Mouse (Mus musculus) splenic B cell, adult 2 months (primary cell): ENCODE data around the gene Ccn1.

Experiments used
- DNase-seq: peaks from one replicate; pipeline ENCODE4 v3.0.0-alpha.2; 2011; ENCODE audit warnings: low read depth, low spot score
- H3K27me3 ChIP-seq: 2 replicates; pipeline ENCODE4 v1.6.1; 2012; ENCODE audit warnings: mild to moderate bottlenecking, low read length, moderate library complexity, mixed read lengths; ENCODE audit not compliant: control insufficient read depth, poor library complexity, insufficient read depth, severe bottlenecking
- H3K36me3 ChIP-seq: 2 replicates; pipeline ENCODE4 v1.6.1; 2012; ENCODE audit warnings: mild to moderate bottlenecking, low read length, moderate library complexity, mixed read lengths; ENCODE audit not compliant: control insufficient read depth, poor library complexity, insufficient read depth, severe bottlenecking

Gene Ccn1

GRCm38 (mm10) chr3:145618299-145618698, 31.5 kb downstream of the Ccn1 start:
- DNase-seq, result no peak
- H3K36me3 ChIP-seq, result no peaks in the 10 kb centered on the region
- no peaks in the 10 kb centered on the region for H3K27me3 ChIP-seq

GRCm38 (mm10) chr3:145614362-145615115, 35.2 kb downstream of the Ccn1 start:
- H3K36me3 ChIP-seq, result no peaks in the 10 kb centered on the region
- H3K27me3 ChIP-seq, result no peaks in the 10 kb centered on the region
- DNase-seq, result no peak

GRCm38 (mm10) chr3:145613234-145613633, 36.5 kb downstream of the Ccn1 start:
- H3K27me3 ChIP-seq, result no peaks in the 10 kb centered on the region
- DNase-seq, result no peak
- H3K36me3 ChIP-seq, result no peaks in the 10 kb centered on the region

GRCm38 (mm10) chr3:145612662-145613061, 37.1 kb downstream of the Ccn1 start:
- peak; percentile 34 for DNase-seq
- Histone ChIP-seq H3K27me3 (no peaks in the 10 kb centered on the region), H3K36me3 (no peaks in the 10 kb centered on the region)

GRCm38 (mm10) chr3:145608320-145608719, 41.5 kb downstream of the Ccn1 start:
- DNase-seq, result no peak
- Histone ChIP-seq H3K27me3 (no peaks in the 10 kb centered on the region), H3K36me3 (no peaks in the 10 kb centered on the region; the same call in none of the 2 replicates)

GRCm38 (mm10) chr3:145605437-145606123, 44.2 kb downstream of the Ccn1 start:
- H3K36me3 ChIP-seq, result peaks cover 3% of the 10 kb centered on the region
- no peaks in the 10 kb centered on the region for H3K27me3 ChIP-seq
- no peak for DNase-seq

- Histone ChIP-seq H3K27me3 (no peaks in the 10 kb centered on the region), H3K36me3 (peaks cover 7% of the 10 kb centered on the region)
- DNase-seq, result no peak
These were observed 47.2 kb downstream of the Ccn1 start for GRCm38 (mm10) chr3:145602410-145603206.

GRCm38 (mm10) chr3:145601345-145601744, 48.4 kb downstream of the Ccn1 start:
- DNase-seq, result no peak
- Histone ChIP-seq H3K36me3 (peaks cover 7% of the 10 kb centered on the region), H3K27me3 (no peaks in the 10 kb centered on the region)

- Histone ChIP-seq H3K36me3 (peaks cover 7% of the 10 kb centered on the region), H3K27me3 (no peaks in the 10 kb centered on the region)
- no peak for DNase-seq
These were observed 49.0 kb downstream of the Ccn1 start for GRCm38 (mm10) chr3:145600801-145601200.

- no peak for DNase-seq
- no peaks in the 10 kb centered on the region for H3K27me3 ChIP-seq
- peaks cover 9% of the 10 kb centered on the region; the same call in 1 of the 2 replicates for H3K36me3 ChIP-seq
These were observed 50.7 kb downstream of the Ccn1 start for GRCm38 (mm10) chr3:145599059-145599458.
